Mouse (Mus musculus): Measurements from ENCODE around the gene Fmo6.

Fmo6 gene

GRCm38 (mm10) chr1:162937415-162937814 lies at the start of gene Fmo6:
Gene Fmo6 (minus strand): TSS chr1:162937515.
- no peak for DNase-seq (ENCODE audit: low read depth, low spot score)

- no peak for DNase-seq (ENCODE audit: low read depth, low spot score)
Measured at GRCm38 (mm10) chr1:162986777-162987176, 49.5 kb upstream of the Fmo6 start.

- DNase-seq (ENCODE audit: low read depth, low spot score) = no peak
Measured at GRCm38 (mm10) chr1:162986121-162986748, 48.9 kb upstream of the Fmo6 start.

- DNase-seq (ENCODE audit: low read depth, low spot score) = no peak
Measured at GRCm38 (mm10) chr1:162984428-162984827, 47.1 kb upstream of the Fmo6 start, which contains the start of gene Fmo3. Gene Fmo3 (minus strand): TSS chr1:162984528.

GRCm38 (mm10) chr1:162963556-162963955 lies 26.2 kb upstream of the Fmo6 start:
- no peak for DNase-seq (ENCODE audit: low read depth, low spot score)

GRCm38 (mm10) chr1:162957422-162957821 lies 20.1 kb upstream of the Fmo6 start:
- DNase-seq (ENCODE audit: low read depth, low spot score) = no peak

GRCm38 (mm10) chr1:162953079-162953478 lies 15.8 kb upstream of the Fmo6 start:
- DNase-seq (ENCODE audit: low read depth, low spot score) = no peak

- DNase-seq (ENCODE audit: low read depth, low spot score) = no peak
Measured at GRCm38 (mm10) chr1:162949763-162950162, 12.4 kb upstream of the Fmo6 start.

- DNase-seq (ENCODE audit: low read depth, low spot score) = no peak
Measured at GRCm38 (mm10) chr1:162947934-162948333, 10.6 kb upstream of the Fmo6 start.

GRCm38 (mm10) chr1:162946837-162947558 lies 9.7 kb upstream of the Fmo6 start:
- DNase-seq (ENCODE audit: low read depth, low spot score) = no peak

GRCm38 (mm10) chr1:162943700-162944099 lies 6.4 kb upstream of the Fmo6 start:
- no peak for DNase-seq (ENCODE audit: low read depth, low spot score)

- DNase-seq (ENCODE audit: low read depth, low spot score) = no peak
Measured at GRCm38 (mm10) chr1:162938696-162939351, 1.5 kb upstream of the Fmo6 start.

GRCm38 (mm10) chr1:162937970-162938695 lies 818 bp upstream of the Fmo6 start:
- no peak for DNase-seq (ENCODE audit: low read depth, low spot score)

- no peak for DNase-seq (ENCODE audit: low read depth, low spot score)
Measured at GRCm38 (mm10) chr1:162934374-162935012, 2.8 kb downstream of the Fmo6 start.

GRCm38 (mm10) chr1:162932386-162932785 lies 4.9 kb downstream of the Fmo6 start:
- DNase-seq (ENCODE audit: low read depth, low spot score) = no peak

- no peak for DNase-seq (ENCODE audit: low read depth, low spot score)
Measured at GRCm38 (mm10) chr1:162931880-162932279, 5.4 kb downstream of the Fmo6 start.

GRCm38 (mm10) chr1:162931310-162931875 lies 5.9 kb downstream of the Fmo6 start:
- DNase-seq (ENCODE audit: low read depth, low spot score) = no peak

- DNase-seq (ENCODE audit: low read depth, low spot score) = no peak
Measured at GRCm38 (mm10) chr1:162930631-162931030, 6.7 kb downstream of the Fmo6 start.

GRCm38 (mm10) chr1:162929146-162929545 lies 8.2 kb downstream of the Fmo6 start:
- no peak for DNase-seq (ENCODE audit: low read depth, low spot score)

GRCm38 (mm10) chr1:162925121-162925520 lies 12.2 kb downstream of the Fmo6 start:
- no peak for DNase-seq (ENCODE audit: low read depth, low spot score)

GRCm38 (mm10) chr1:162916661-162917060 lies 20.7 kb downstream of the Fmo6 start:
- no peak for DNase-seq (ENCODE audit: low read depth, low spot score)
